Mouse (Mus musculus) liver, postnatal 0 days (tissue): ENCODE results near the gene Mrpl52. TPM values are rescaled to one million over a fixed set of nuclear protein-coding genes. Genes with fewer than 3 reads are reported as not detected.

Experiments used
- ATAC-seq: fragments of 200-750 bp; cut with Nextera tagmentation; 2 replicates; pipeline ENCODE4 v1.8.0; 2017; ENCODE audit warnings: mild to moderate bottlenecking, moderate library complexity
- DNase-seq: peaks from one replicate; pipeline ENCODE4 v3.0.0-alpha.2; 2016
- H3K27ac ChIP-seq: fragments of 300-500 bp; sonication (generic); 2 replicates; pipeline ENCODE4 v1.5.1; 2014; ENCODE audit warnings: antibody characterized with exemption, moderate library complexity, mild to moderate bottlenecking, low read depth
- H3K27me3 ChIP-seq: fragments of 300-500 bp; sonication (generic); 2 replicates; pipeline ENCODE4 v1.6.1; 2014; ENCODE audit warnings: low read length, control low read depth, mixed read lengths; ENCODE audit not compliant: insufficient read depth
- H3K36me3 ChIP-seq: fragments of 300-500 bp; sonication (generic); replicated peaks from 2 replicates; pipeline ENCODE4 v1.6.1; 2014; ENCODE audit warnings: mild to moderate bottlenecking, control low read depth, low read length, moderate library complexity, mixed read lengths; ENCODE audit not compliant: insufficient read depth
- H3K4me1 ChIP-seq: fragments of 300-500 bp; sonication (generic); 2 replicates; pipeline ENCODE4 v1.6.1; 2014; ENCODE audit warnings: antibody characterized with exemption, mild to moderate bottlenecking, control low read depth; ENCODE audit not compliant: insufficient read depth
- H3K4me2 ChIP-seq: fragments of 300-500 bp; sonication (generic); 2 replicates; pipeline ENCODE4 v1.6.1; 2014; ENCODE audit warnings: low read depth, mild to moderate bottlenecking, low read length, moderate library complexity, mixed read lengths
- H3K4me3 ChIP-seq: fragments of 300-500 bp; sonication (generic); 2 replicates; pipeline ENCODE4 v1.5.1; 2014; ENCODE audit warnings: low read depth, low read length
- H3K9ac ChIP-seq: fragments of 300-500 bp; sonication (generic); replicated peaks from 2 replicates; pipeline ENCODE4 v1.6.1; 2014; ENCODE audit warnings: mild to moderate bottlenecking, moderate library complexity
- H3K9me3 ChIP-seq: fragments of 300-500 bp; sonication (generic); 2 replicates; pipeline ENCODE4 v1.6.1; 2016; ENCODE audit warnings: mild to moderate bottlenecking, control low read depth, low read length, mixed read lengths
- CTCF ChIP-seq: sonication (generic); IDR thresholded peaks from 2 replicates; pipeline ENCODE4 v1.5.1; 2016; ENCODE audit warnings: antibody characterized with exemption, low read depth
- EP300 ChIP-seq: IDR thresholded peaks from 2 replicates; pipeline ENCODE4 v1.6.1; 2016; ENCODE audit warnings: antibody characterized with exemption, low read depth, mild to moderate bottlenecking
- WGBS: fragments of 180-500 bp; shearing (Covaris S2); extraction: QIAGEN DNeasy Blood & Tissue Kit; methylation state at CpG from one replicate; pipeline ENCODE4 v1.1.7; 2014; ENCODE audit not compliant: insufficient replicate concordance; 5-methylcytosine and 5-hydroxymethylcytosine counted together
- polyA plus RNA-seq: library from polyadenylated mRNA; unstranded; fragments of >200 nt; fragmentation: Nextera tagmentation; extraction: Ambion mirVana; gene quantifications from 2 replicates; pipeline ENCODE4 v1.2.1, GENCODE M21; 2015

Mrpl52 gene
- polyA plus RNA-seq, 1 experiment from 2014 or later: 261 TPM

- 0 out of 2 replicates have a peak overlapping the region, but pooled peaks have one; percentile 18 for H3K4me2 ChIP-seq
- H3K9me3 ChIP-seq: no peaks in the 10 kb centered on the region
- TF ChIP-seq EP300 (no peak), CTCF (no peak)
- DNase-seq (peak; percentile 31), ATAC-seq (peak; percentile 65)
- peak overlapping the region; percentile 51 for H3K27ac ChIP-seq
- 23% methylated on average over 4 of the region's 4 CpGs for WGBS
- H3K27me3 ChIP-seq: no peaks in the 10 kb centered on the region
- H3K4me1 ChIP-seq: peaks cover 24% of the 10 kb centered on the region
- H3K9ac ChIP-seq: no peak overlapping the region
- H3K4me3 ChIP-seq: no peak overlapping the region
- H3K36me3 ChIP-seq: no peaks in the 10 kb centered on the region
These were observed 43.3 kb upstream of the Mrpl52 start for GRCm38 (mm10) chr14:54383355-54383771.

DNA sequence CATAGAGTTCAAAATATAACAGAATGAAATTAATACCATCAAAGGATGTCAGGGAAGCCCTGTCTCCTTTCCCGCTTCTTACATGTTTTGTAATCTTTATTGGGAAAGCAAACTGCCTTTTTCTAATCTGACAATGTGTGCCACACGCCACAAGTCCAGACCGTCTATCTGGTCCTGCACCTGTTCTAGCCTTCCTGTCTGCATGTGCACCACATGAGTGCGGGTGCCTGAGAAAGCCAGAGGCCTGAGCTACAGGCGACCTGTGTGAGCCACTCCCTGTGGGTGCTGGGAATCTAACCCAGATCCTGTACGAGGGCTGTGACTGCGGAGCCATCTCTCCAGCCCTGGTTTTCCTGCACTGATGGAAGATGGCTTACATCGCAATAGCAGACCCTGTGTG is 42.3 kb upstream of the Mrpl52 start:
- DNase-seq (no peak), ATAC-seq (0 out of 2 replicates have a peak, but pooled peaks have one; percentile 26)
- Histone ChIP-seq H3K27ac (no peak overlapping the region), H3K9ac (no peak overlapping the region), H3K4me2 (no peak overlapping the region), H3K36me3 (no peaks in the 10 kb centered on the region), H3K4me1 (peaks cover 24% of the 10 kb centered on the region), H3K27me3 (no peaks in the 10 kb centered on the region), H3K9me3 (no peaks in the 10 kb centered on the region), H3K4me3 (no peak overlapping the region)
- WGBS: 55% methylated on average over 8 of the region's 8 CpGs
- TF ChIP-seq CTCF (no peak), EP300 (peak; percentile 36; the same call in 1 of the 2 replicates)

DNA sequence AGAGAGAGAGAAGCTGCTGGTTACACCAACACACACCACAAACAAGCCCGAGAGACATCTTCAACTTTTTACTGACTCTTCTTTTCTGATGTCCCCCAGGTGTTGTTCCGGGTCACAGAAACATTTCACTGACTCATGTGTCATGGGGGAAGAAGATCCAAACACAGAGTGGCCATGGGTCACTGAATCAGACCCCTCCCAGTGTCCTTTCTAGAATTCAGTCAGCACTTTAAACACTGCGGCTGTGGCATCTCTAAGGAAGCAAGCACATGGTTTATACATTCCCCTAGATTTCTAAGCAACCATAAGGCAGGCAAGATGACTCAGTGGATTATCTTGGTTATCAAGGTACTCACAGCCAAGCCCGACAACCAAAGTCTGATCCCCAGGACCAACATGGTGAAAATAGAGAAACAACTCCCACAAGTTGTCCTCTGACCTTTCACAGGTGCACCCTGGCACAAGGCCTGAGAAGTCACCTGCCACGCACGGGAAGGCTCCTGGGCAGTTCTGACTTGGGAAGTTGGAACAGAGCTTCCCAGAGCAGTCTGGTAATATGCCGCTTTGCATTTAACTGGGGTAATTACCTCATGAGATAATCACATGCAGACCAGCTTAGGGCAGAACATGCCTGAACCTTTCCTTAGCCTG is 40.6 kb upstream of the Mrpl52 start:
- H3K4me1 ChIP-seq: peaks cover 19% of the 10 kb centered on the region
- no peak overlapping the region for H3K9ac ChIP-seq
- no peak overlapping the region for H3K27ac ChIP-seq
- no peak for DNase-seq
- H3K27me3 ChIP-seq: no peaks in the 10 kb centered on the region
- TF ChIP-seq EP300 (no peak), CTCF (no peak)
- H3K4me3 ChIP-seq: no peak overlapping the region
- 73% methylated on average over 7 of the region's 7 CpGs for WGBS
- H3K4me2 ChIP-seq: no peak overlapping the region
- H3K36me3 ChIP-seq: no peaks in the 10 kb centered on the region
- H3K9me3 ChIP-seq: no peaks in the 10 kb centered on the region
- no peak for ATAC-seq

- TF ChIP-seq CTCF (no peak), EP300 (no peak)
- Histone ChIP-seq H3K36me3 (no peaks in the 10 kb centered on the region), H3K27ac (no peak overlapping the region), H3K27me3 (no peaks in the 10 kb centered on the region), H3K4me2 (no peak overlapping the region), H3K4me1 (peaks cover 16% of the 10 kb centered on the region), H3K4me3 (no peak overlapping the region), H3K9me3 (no peaks in the 10 kb centered on the region), H3K9ac (no peak overlapping the region)
- 60% methylated on average over 6 of the region's 6 CpGs for WGBS
- ATAC-seq (no peak), DNase-seq (no peak)
These were observed 39.2 kb upstream of the Mrpl52 start for GRCm38 (mm10) chr14:54387546-54387945.

- 68% methylated on average over 6 of the region's 6 CpGs for WGBS
- DNase-seq: no peak
- H3K4me3 ChIP-seq: no peak overlapping the region
- ATAC-seq: no peak
- H3K9me3 ChIP-seq: no peaks in the 10 kb centered on the region
- no peak overlapping the region for H3K27ac ChIP-seq
- no peak overlapping the region for H3K9ac ChIP-seq
- no peaks in the 10 kb centered on the region for H3K4me1 ChIP-seq
- no peak for TF ChIP-seq CTCF
- no peak for TF ChIP-seq EP300
- H3K36me3 ChIP-seq: no peaks in the 10 kb centered on the region; the same call in 1 of the 2 replicates
- no peaks in the 10 kb centered on the region for H3K27me3 ChIP-seq
- H3K4me2 ChIP-seq: no peak overlapping the region
These were observed 35.9 kb upstream of the Mrpl52 start for GRCm38 (mm10) chr14:54390843-54391242.

DNA sequence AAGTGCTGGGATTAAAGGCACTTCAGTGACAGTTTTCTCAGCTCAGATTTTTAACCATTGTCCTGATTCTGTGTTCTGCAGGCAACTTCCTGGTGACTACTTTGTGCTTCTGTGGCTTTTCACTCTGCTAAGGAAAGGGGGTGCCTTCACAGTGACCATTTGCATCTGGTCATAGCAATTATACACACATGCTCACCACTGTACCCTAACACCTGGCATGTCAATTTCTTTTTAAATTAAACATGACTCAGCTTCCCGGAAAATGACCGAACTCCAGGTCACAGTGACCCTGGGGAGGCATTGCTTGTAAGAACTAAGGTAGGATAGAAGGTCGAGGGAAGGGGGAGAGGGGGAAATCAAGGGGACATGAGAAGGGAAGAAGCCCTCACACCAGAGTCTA is 32.9 kb upstream of the Mrpl52 start:
- no peak for ATAC-seq
- H3K9ac ChIP-seq: no peak overlapping the region
- 68% methylated on average over 3 of the region's 3 CpGs for WGBS
- no peaks in the 10 kb centered on the region for H3K9me3 ChIP-seq
- H3K27ac ChIP-seq: no peak overlapping the region
- no peak overlapping the region for H3K4me2 ChIP-seq
- H3K4me3 ChIP-seq: no peak overlapping the region
- no peaks in the 10 kb centered on the region for H3K4me1 ChIP-seq
- TF ChIP-seq CTCF: no peak
- no peak for TF ChIP-seq EP300
- no peaks in the 10 kb centered on the region for H3K27me3 ChIP-seq
- no peaks in the 10 kb centered on the region; the same call in 1 of the 2 replicates for H3K36me3 ChIP-seq
- no peak for DNase-seq
